Mouse (Mus musculus) E14TG2a.4 (cell line): ENCODE measurements around the gene Olfr711.
"Not testable (repeated sequence)": the region's sequence is repeated elsewhere in the genome, so short reads cannot be mapped to it uniquely, and the experiment has no call there.

ENCODE experiments used
- H3K27me3 ChIP-seq: 2 replicates; pipeline ENCODE4 v1.6.1; 2014; ENCODE audit warnings: low read length, control low read depth; ENCODE audit not compliant: insufficient read depth
- H3K36me3 ChIP-seq: 2 replicates; pipeline ENCODE4 v1.6.1; 2014; ENCODE audit warnings: low read length, control low read depth; ENCODE audit not compliant: insufficient read depth
- H3K4me1 ChIP-seq: replicated peaks from 2 replicates; pipeline ENCODE4 v1.6.1; 2014; ENCODE audit warnings: low read depth, low read length, control low read depth
- H3K4me3 ChIP-seq: replicated peaks from 2 replicates; pipeline ENCODE4 v1.5.1; 2014; ENCODE audit warnings: mild to moderate bottlenecking, low read length
- H3K9me3 ChIP-seq: 2 replicates; pipeline ENCODE4 v1.6.1; 2014; ENCODE audit warnings: low read length, control low read depth
- CTCF ChIP-seq: conservative IDR thresholded peaks from 2 replicates; pipeline ENCODE4 v1.5.1; 2014; ENCODE audit warnings: low read length
- NANOG ChIP-seq: IDR thresholded peaks from 2 replicates; pipeline ENCODE4 v1.6.1; 2014; ENCODE audit warnings: borderline replicate concordance, low read length, mixed read lengths
- POU5F1 ChIP-seq: IDR thresholded peaks from 2 replicates; pipeline ENCODE4 v1.6.1; 2014; ENCODE audit warnings: low read length, borderline replicate concordance

Olfr711 gene

DNA sequence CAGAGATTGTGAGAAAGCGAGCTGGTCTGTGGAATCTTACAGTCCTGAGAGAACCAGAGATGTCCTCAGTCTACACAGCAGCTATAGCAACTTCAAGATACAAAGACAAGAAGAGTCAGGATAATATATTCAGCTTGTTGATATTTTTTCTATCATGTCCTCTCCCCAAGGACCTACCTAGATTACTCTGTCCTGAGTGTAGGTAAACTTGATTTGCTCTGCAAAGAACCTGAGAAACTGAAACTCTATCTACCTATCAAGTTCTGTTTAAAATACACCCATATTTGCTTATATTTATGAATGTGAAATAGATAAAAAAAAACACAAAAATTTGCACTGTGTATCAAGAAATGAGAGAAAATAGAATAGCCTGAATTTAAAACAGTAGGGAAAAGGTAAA lies at the start of gene Olfr711:
Gene Olfr711 (minus strand): TSS at position 101 of the 400 bp plus-strand sequence.
- TF ChIP-seq CTCF (no peak), NANOG (no peak), POU5F1 (no peak)
- Histone ChIP-seq H3K4me1 (no peaks in the 10 kb centered on the region), H3K4me3 (no peak within 1 kb of the TSS), H3K9me3 (peaks cover 6% of the 10 kb centered on the region; the same call in 1 of the 2 replicates), H3K36me3 (no peaks in the 10 kb centered on the region), H3K27me3 (no peaks in the 10 kb centered on the region)

DNA sequence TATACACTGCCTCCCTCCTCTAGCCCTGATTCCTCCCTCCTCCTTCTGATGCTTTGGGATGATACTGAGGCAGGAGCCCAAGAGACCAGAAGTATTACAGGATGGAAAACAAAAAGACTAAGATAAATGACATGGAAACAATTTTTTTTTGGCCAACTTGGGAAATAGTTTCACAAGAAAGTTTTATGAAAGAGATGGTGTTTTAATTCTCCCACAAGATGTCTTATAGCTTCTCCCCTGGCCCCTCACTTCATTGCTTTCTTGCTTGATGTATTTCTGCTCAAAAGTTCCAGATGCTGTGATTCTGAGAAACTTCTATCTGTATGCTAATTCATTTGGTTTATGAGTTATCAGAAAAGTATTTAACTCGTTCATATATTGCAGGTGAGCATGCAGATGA lies 30.7 kb upstream of the Olfr711 start, which contains the start of gene Olfr2:
Gene Olfr2 (minus strand): TSS at position 101 of the 400 bp plus-strand sequence.
- no peaks in the 10 kb centered on the region for H3K27me3 ChIP-seq
- no peaks in the 10 kb centered on the region for H3K36me3 ChIP-seq
- no peaks in the 10 kb centered on the region for H3K4me1 ChIP-seq
- TF ChIP-seq NANOG (no peak), POU5F1 (no peak), CTCF (no peak)
- H3K9me3 ChIP-seq: peaks cover 3% of the 10 kb centered on the region; the same call in 1 of the 2 replicates
- no peak within 1 kb of the TSS for H3K4me3 ChIP-seq

DNA sequence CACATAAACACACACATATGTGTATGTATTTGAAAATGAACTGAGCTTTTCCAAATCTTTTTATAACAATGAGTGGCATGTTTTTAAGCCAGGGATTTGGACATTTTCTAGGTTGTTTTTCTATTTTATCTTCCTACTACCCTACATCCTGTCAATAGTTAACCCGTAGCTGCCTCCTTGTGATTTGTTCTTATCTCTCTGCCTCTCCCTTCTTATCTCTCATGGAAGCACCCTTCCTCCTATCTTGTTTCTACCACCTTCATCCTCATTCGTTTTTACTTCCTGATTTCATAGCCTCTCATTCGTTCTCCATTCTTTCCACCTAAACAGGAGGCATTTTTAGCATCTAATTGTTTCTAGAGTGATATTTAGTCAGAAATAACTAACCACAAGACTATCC lies 28.9 kb upstream of the Olfr711 start:
- H3K4me3 ChIP-seq: no peak overlapping the region
- no peak for TF ChIP-seq CTCF
- no peak for TF ChIP-seq NANOG
- no peak for TF ChIP-seq POU5F1
- H3K9me3 ChIP-seq: no peaks in the 10 kb centered on the region
- H3K36me3 ChIP-seq: no peaks in the 10 kb centered on the region
- H3K27me3 ChIP-seq: no peaks in the 10 kb centered on the region
- H3K4me1 ChIP-seq: no peaks in the 10 kb centered on the region

DNA sequence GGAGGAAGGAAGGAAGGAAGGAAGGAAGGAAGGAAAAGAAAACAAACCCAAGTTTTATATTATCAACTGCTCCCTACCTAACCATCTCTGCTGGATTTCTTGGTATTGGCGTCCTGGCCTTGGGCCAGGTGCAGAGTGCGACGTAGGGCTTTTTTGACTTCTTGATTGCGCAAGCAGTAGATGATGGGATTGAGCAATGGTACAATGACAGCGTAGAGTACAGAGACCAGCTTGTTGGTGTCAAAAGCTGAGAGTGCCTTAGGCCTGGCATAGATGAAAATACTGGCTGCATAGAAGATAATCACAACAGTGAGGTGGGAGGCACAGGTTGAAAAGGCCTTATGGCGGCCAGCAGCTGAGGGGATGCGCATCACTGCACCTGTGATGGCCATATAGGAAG lies 25.5 kb upstream of the Olfr711 start:
- Histone ChIP-seq H3K9me3 (no peaks in the 10 kb centered on the region), H3K36me3 (no peaks in the 10 kb centered on the region), H3K4me3 (no peak overlapping the region), H3K4me1 (no peaks in the 10 kb centered on the region), H3K27me3 (no peaks in the 10 kb centered on the region)
- TF ChIP-seq NANOG: no peak
- no peak for TF ChIP-seq CTCF
- TF ChIP-seq POU5F1: no peak

DNA sequence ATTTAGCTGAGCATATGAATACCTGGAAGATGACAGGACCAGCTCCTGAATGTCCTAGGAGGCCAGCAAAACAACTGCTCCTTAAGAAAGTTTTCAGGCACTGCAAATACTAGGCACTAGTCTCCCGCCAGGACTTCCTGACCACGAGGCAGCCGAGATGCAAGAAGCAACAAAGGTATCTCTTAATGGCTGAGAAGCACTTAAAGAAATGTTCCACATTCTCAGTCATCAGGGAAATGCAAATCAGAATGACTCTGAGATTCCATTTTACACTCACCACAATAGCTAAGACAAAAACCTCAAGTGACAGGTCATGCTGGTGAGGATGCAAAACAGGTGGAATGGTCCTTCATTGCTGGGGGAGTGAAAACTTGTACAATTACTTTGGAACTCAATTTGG lies 10.0 kb upstream of the Olfr711 start:
- H3K4me3 ChIP-seq: peak overlapping the region; percentile 69
- H3K36me3 ChIP-seq: no peaks in the 10 kb centered on the region
- H3K27me3 ChIP-seq: no peaks in the 10 kb centered on the region
- no peaks in the 10 kb centered on the region for H3K9me3 ChIP-seq
- H3K4me1 ChIP-seq: 0 out of 2 replicates have a peak, but pooled peaks cover 5% of the 10 kb centered on the region
- TF ChIP-seq NANOG (no peak), POU5F1 (no peak), CTCF (no peak)

DNA sequence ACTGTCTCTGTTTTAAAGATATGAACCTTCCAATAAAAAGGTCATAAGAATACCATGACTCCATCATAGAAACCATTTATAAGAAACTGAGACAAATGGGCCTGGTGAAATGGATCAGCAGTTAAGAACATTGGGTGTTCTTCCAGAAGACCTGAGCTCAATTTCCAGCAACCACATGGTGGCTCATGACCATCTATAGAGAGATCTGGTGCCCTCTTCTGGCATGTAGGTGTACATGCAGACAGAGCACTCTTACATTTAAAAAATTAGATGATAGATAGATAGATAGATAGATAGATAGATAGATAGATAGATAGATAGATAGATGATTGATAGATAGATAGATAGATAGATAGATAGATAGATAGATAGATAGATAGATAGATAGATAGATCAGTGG lies 7.8 kb downstream of the Olfr711 start:
- TF ChIP-seq CTCF: peak; percentile 12; the same call in 1 of the 2 replicates
- H3K4me3 ChIP-seq, H3K36me3 ChIP-seq, H3K4me1 ChIP-seq, H3K27me3 ChIP-seq, H3K9me3 ChIP-seq: not testable (repeated sequence)

DNA sequence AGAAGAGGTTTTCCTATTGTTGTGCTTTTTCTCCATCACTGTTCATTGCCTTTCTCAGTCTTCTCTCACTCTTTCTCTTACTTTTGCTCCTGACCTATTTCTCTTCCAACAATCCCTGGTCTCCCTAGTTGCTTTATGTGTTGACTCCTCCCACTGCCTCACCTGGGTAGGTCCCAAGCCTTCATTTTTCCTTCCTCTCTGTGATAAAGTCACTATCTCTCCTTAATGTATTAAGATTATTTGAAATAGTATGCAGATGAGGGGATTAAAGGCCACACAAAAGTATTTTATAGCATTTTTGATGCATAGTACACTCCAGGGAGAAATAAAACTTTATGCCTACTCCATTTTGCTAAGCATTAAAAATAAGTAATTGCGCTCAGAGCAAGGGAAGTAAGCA lies 11.4 kb downstream of the Olfr711 start, which contains the start of gene Olfr6:
Gene Olfr6 (minus strand): TSS at position 101 of the 400 bp plus-strand sequence.
- Histone ChIP-seq H3K4me3 (no peak within 1 kb of the TSS), H3K27me3 (no peaks in the 10 kb centered on the region), H3K4me1 (no peaks in the 10 kb centered on the region), H3K9me3 (no peaks in the 10 kb centered on the region), H3K36me3 (no peaks in the 10 kb centered on the region)
- no peak for TF ChIP-seq CTCF
- no peak for TF ChIP-seq NANOG
- TF ChIP-seq POU5F1: no peak

DNA sequence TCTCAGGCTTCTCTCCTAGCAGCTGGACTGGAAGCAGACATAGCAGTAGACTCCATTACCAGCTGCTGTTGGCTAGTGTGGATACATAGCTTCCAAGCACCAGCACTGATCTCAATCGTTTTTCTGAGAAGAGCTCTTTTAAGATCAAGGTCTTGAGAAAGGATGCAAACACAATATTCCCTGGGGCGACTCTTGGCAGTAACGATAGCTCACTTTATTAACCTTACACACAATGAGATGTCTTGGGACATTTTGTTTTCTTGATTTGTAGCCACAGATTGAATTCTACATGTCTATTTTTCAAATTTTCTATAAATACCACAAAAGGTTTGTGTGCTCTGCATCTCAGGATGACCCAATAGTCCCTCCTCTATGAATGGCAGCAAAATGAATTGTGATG lies 27.0 kb downstream of the Olfr711 start, which contains the start of gene Olfr710:
Gene Olfr710 (minus strand): TSS at position 101 of the 400 bp plus-strand sequence.
- Histone ChIP-seq H3K36me3 (no peaks in the 10 kb centered on the region), H3K4me3 (no peak within 1 kb of the TSS), H3K4me1 (no peaks in the 10 kb centered on the region), H3K9me3 (no peaks in the 10 kb centered on the region), H3K27me3 (no peaks in the 10 kb centered on the region)
- TF ChIP-seq CTCF (no peak), NANOG (no peak), POU5F1 (no peak)

DNA sequence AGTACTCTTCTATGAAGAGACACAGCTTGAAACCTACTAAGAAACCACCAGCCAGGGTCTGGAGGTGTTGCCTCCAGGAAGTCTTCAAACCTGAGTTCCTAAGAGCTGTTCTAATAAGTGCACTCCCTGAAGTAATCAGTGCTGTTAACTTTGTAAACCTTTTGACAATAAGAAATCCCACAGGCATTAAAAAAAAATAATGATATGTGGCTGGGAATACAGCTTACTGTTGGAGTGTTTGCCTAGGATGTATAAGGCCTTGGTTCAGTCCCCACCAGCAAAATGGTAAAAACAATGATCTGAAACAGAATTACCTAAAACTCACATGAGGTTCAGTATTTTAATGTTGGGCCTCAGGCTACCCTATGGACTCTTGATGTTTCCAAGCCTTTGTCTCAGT lies 43.1 kb downstream of the Olfr711 start, which contains the start of gene Olfr709-ps1:
Gene Olfr709-ps1 (minus strand): TSS at position 101 of the 400 bp plus-strand sequence.
- no peaks in the 10 kb centered on the region for H3K36me3 ChIP-seq
- TF ChIP-seq POU5F1 (no peak), CTCF (no peak), NANOG (no peak)
- H3K4me1 ChIP-seq: no peaks in the 10 kb centered on the region
- H3K4me3 ChIP-seq: no peak within 1 kb of the TSS
- no peaks in the 10 kb centered on the region for H3K9me3 ChIP-seq
- H3K27me3 ChIP-seq: no peaks in the 10 kb centered on the region

DNA sequence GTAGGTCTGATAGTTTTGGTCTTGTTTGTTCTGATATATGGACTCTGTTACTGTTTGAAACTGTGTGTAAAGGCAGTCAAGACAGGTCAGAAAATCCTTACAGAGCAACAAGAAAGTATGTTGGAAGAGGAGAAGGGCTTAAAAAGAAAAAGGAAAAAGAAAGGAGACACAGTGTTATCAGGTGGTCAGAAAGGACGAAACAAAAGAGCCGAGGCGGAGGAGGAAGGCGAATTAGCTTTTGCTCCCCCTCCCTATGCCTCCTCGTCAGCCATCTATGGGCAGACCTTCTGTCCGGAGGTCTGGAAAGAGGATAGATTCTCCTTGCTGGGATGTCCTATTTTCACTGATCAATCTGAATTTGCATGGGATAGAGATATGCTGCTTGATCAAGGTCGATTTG lies 54.3 kb downstream of the Olfr711 start:
- not testable (repeated sequence) for H3K27me3 ChIP-seq, H3K9me3 ChIP-seq, H3K4me3 ChIP-seq, H3K4me1 ChIP-seq, H3K36me3 ChIP-seq
